Comparison of ENCODE assay signal across 14 mouse cellular contexts in the genomic region with DNA sequence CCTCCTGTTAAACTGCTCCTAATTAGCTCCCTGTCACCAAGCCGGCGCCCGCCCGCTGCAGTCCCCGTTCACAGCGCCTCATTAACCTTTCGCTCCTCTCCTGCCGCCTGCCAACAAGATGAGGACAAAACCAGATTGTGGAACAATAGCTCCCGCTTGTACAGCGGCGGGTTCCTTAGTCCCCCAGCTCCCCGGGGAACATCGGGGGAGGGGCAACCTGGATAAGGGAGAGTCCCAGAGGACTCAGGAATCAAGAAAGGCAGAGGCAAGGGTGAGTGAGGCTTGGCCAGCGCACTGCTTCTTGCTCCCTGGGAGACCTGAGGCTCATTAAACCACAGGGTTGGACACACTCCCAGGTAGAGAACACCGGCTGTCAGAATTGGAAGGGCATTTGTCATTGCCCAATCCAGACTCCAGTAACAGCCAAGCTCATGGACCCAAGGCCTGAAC. TPM values are rescaled to one million over a fixed set of nuclear protein-coding genes. Genes with fewer than 3 reads are reported as not detected.
DNase-seq lines count a peak whose midpoint lies in the region; ATAC-seq lines count a peak whose summit lies in the region.
"Had no signal": no experiment of that assay in that cellular context is flagged by ENCODE, and none has a peak within 500 bp of the region (broad histone marks: within the 10 kb centered on the region; RNA-seq: fewer than 3 reads in every experiment).

No protein-coding gene starts in this region.

- peak; percentile 63 for DNase-seq in kidney, adult 18-20 months
- peak; percentile 44 for DNase-seq in cerebellum, adult 11 months
- DNase-seq in skeletal muscle tissue, adult 2 months (ENCODE audit: low read depth, low spot score): peak; percentile 25
- DNase-seq in heart, adult 9 months (ENCODE audit: low spot score in 2 of 2): no peak
- no peak for DNase-seq in embryo, embryonic 10.5 days (ENCODE audit: low spot score)
- DNase-seq: gastrocnemius, postnatal 25 days; liver, postnatal 0 days; right cerebral cortex, postnatal 14 days; thymus, adult 18-20 months had no signal

- H3K4me3 ChIP-seq in kidney, embryonic 14.5 days (ENCODE audit: low read length): no peak overlapping the region
- no peak overlapping the region for H3K4me3 ChIP-seq in forebrain, embryonic 13.5 days
- H3K4me3 ChIP-seq: embryonic facial prominence, embryonic 13.5 days; midbrain, embryonic 10.5 days; neural tube, embryonic 12.5 days had no signal

- no peak overlapping the region for H3K9ac ChIP-seq in kidney, embryonic 14.5 days (ENCODE audit: low read depth, low read length)
- no peak overlapping the region for H3K9ac ChIP-seq in forebrain, embryonic 13.5 days
- H3K9ac ChIP-seq: liver, postnatal 0 days; neural tube, embryonic 12.5 days had no signal

- H3K4me2 ChIP-seq in kidney, embryonic 14.5 days (replicated peaks; ENCODE audit: low read depth, low read length): no peak overlapping the region
- no peak overlapping the region for H3K4me2 ChIP-seq in forebrain, embryonic 13.5 days
- H3K4me2 ChIP-seq: embryonic facial prominence, embryonic 13.5 days; neural tube, embryonic 12.5 days had no signal

- H3K36me3 ChIP-seq in kidney, embryonic 14.5 days (ENCODE audit: control insufficient read depth, insufficient read depth, low read length): no peaks in the 10 kb centered on the region
- 0 out of 2 replicates have a peak, but pooled peaks cover 7% of the 10 kb centered on the region for H3K36me3 ChIP-seq in forebrain, embryonic 13.5 days (ENCODE audit: poor library complexity, severe bottlenecking)
- H3K36me3 ChIP-seq: embryonic facial prominence, embryonic 13.5 days; midbrain, embryonic 10.5 days; neural tube, embryonic 12.5 days had no signal

- H3K27ac ChIP-seq in kidney, embryonic 14.5 days (ENCODE audit: low read depth, low read length): no peak overlapping the region
- peak overlapping the region; percentile 32 for H3K27ac ChIP-seq in forebrain, embryonic 13.5 days
- H3K27ac ChIP-seq: embryonic facial prominence, embryonic 13.5 days; neural tube, embryonic 12.5 days had no signal

- H3K4me1 ChIP-seq in kidney, embryonic 14.5 days (ENCODE audit: control insufficient read depth, insufficient read depth, low read length): peaks cover 4% of the 10 kb centered on the region; the same call in 1 of the 2 replicates
- H3K4me1 ChIP-seq in forebrain, embryonic 13.5 days: peaks cover 58% of the 10 kb centered on the region

- H3K27me3 ChIP-seq in kidney, embryonic 14.5 days (ENCODE audit: control insufficient read depth, insufficient read depth, low read length): no peaks in the 10 kb centered on the region
- H3K27me3 ChIP-seq in forebrain, embryonic 13.5 days: no peaks in the 10 kb centered on the region
- H3K27me3 ChIP-seq: embryonic facial prominence, embryonic 13.5 days; neural tube, embryonic 12.5 days had no signal

- WGBS in kidney, embryonic 14.5 days: 52% methylated on average over 15 of the region's 15 CpGs
- 14% methylated on average over 15 of the region's 15 CpGs for WGBS in forebrain, embryonic 13.5 days

- no peaks in the 10 kb centered on the region for H3K9me3 ChIP-seq in kidney, embryonic 14.5 days (ENCODE audit: control insufficient read depth, low read length)
- no peaks in the 10 kb centered on the region; the same call in 1 of the 2 replicates for H3K9me3 ChIP-seq in forebrain, embryonic 13.5 days (replicated peaks)
- H3K9me3 ChIP-seq: embryonic facial prominence, embryonic 13.5 days; midbrain, embryonic 10.5 days; neural tube, embryonic 12.5 days had no signal

- ATAC-seq in kidney, embryonic 14.5 days (ENCODE audit: low FRiP score, low TSS enrichment): no peak
- ATAC-seq in forebrain, embryonic 13.5 days: peak; percentile 50
- ATAC-seq: liver, postnatal 0 days had no signal

RNA-seq across cellular contexts. Expression of a gene that starts 37.2 kb away (rescaled TPM):
- polyA plus RNA-seq in kidney, embryonic 14.5 days (2014; fragmentation: Nextera tagmentation; extraction: Ambion mirVana): 7.5 and 8.5 TPM in 2 replicates
- polyA plus RNA-seq in forebrain, embryonic 13.5 days (2015; fragmentation: Nextera tagmentation; extraction: Ambion mirVana): 77.6 and 83.4 TPM in 2 replicates
- polyA plus RNA-seq: liver, postnatal 0 days had no signal

Comparison
In these comparisons a context has a peak if more than half of its experiments do, and no peak if none do; other contexts are left out.
1. DNase-seq: peak in kidney, adult 18-20 months (single experiment), cerebellum, adult 11 months (single experiment) and skeletal muscle tissue, adult 2 months (single experiment); none in heart, adult 9 months (0 of 2) and embryo, embryonic 10.5 days (single experiment).